ENCODE assay signal across 9 mouse cellular contexts in genomic region chr3:105453214-105453950, GRCm38 (mm10). TPM values are rescaled to one million over a fixed set of nuclear protein-coding genes. Genes with fewer than 3 reads are reported as not detected.
A peak's percentile ranks its signal among the peaks of the same experiment; 100 is the strongest.
DNase-seq lines count a peak whose midpoint lies in the region; ATAC-seq and TF ChIP-seq lines count a peak whose summit lies in the region.
"Had no signal": no experiment of that assay in that cellular context is flagged by ENCODE, and none has a peak within 500 bp of the region (broad histone marks: within the 10 kb centered on the region; RNA-seq: fewer than 3 reads in every experiment).

No protein-coding gene starts in this region.

- H3K4me3 ChIP-seq in cerebellum, adult 2 months (replicated peaks; ENCODE audit: insufficient read depth, low read depth, low read length) = peak overlapping the region; percentile 54
- no peak overlapping the region; the same call in 1 of the 2 replicates for H3K4me3 ChIP-seq in lung, embryonic 15.5 days
- H3K4me3 ChIP-seq in limb, embryonic 10.5 days = peak overlapping the region; percentile 68
- H3K4me3 ChIP-seq in olfactory bulb, adult 2 months (ENCODE audit: insufficient read depth, low read depth, low read length) = peak overlapping the region; percentile 81

- H3K4me2 ChIP-seq in lung, embryonic 15.5 days = peak overlapping the region; percentile 97

- no peak for TF ChIP-seq CTCF in cerebellum, adult 2 months (IDR thresholded peaks at IDR 0.05; ENCODE audit: borderline replicate concordance, insufficient read depth, low read depth, low read length)
- TF ChIP-seq CTCF in olfactory bulb, adult 2 months (IDR thresholded peaks at IDR 0.05; ENCODE audit: insufficient read depth, low read depth, low read length) = no peak

- no peaks in the 10 kb centered on the region for H3K36me3 ChIP-seq in lung, embryonic 15.5 days
- H3K36me3 ChIP-seq in limb, embryonic 10.5 days = no peaks in the 10 kb centered on the region

- DNase-seq in cerebellum, adult 2 months = no peak
- no peak for DNase-seq in cerebellum, postnatal 14 days
- no peak for DNase-seq in lung, postnatal 10 days
- DNase-seq in limb, embryonic 10.5 days (ENCODE audit: low spot score) = peak; percentile 34
- DNase-seq in urinary bladder, adult 2 months (ENCODE audit: low spot score) = no peak
- DNase-seq: gastrocnemius, postnatal 25 days had no signal

- peaks cover 11% of the 10 kb centered on the region for H3K4me1 ChIP-seq in cerebellum, adult 2 months (ENCODE audit: control insufficient read depth, insufficient read depth, low read length)
- peaks cover 24% of the 10 kb centered on the region; the same call in 1 of the 2 replicates for H3K4me1 ChIP-seq in lung, embryonic 15.5 days
- peaks cover 29% of the 10 kb centered on the region for H3K4me1 ChIP-seq in limb, embryonic 10.5 days
- H3K4me1 ChIP-seq in olfactory bulb, adult 2 months (ENCODE audit: control insufficient read depth, insufficient read depth, low read length) = peaks cover 33% of the 10 kb centered on the region

- no peaks in the 10 kb centered on the region for H3K9me3 ChIP-seq in lung, embryonic 15.5 days
- no peaks in the 10 kb centered on the region for H3K9me3 ChIP-seq in limb, embryonic 10.5 days (replicated peaks)

- H3K27ac ChIP-seq in cerebellum, adult 2 months (ENCODE audit: insufficient read depth, low read length) = no peak overlapping the region
- no peak overlapping the region for H3K27ac ChIP-seq in lung, embryonic 15.5 days
- H3K27ac ChIP-seq in limb, embryonic 10.5 days = no peak overlapping the region
- H3K27ac ChIP-seq in olfactory bulb, adult 2 months (ENCODE audit: insufficient read depth, low read depth, low read length) = peak overlapping the region; percentile 65

- no peak overlapping the region for H3K9ac ChIP-seq in lung, embryonic 15.5 days

- no peak for ATAC-seq in lung, embryonic 15.5 days (ENCODE audit: borderline replicate concordance, extremely low read depth, low FRiP score, low TSS enrichment)
- ATAC-seq in cerebellum, adult (ENCODE audit: insufficient number of reproducible peaks, low FRiP score, low TSS enrichment) = no peak

- H3K27me3 ChIP-seq in cerebellum, adult 2 months (ENCODE audit: control insufficient read depth, insufficient read depth, low read length) = no peaks in the 10 kb centered on the region
- peaks cover 91% of the 10 kb centered on the region for H3K27me3 ChIP-seq in lung, embryonic 15.5 days
- H3K27me3 ChIP-seq in limb, embryonic 10.5 days (ENCODE audit: low read depth, poor library complexity, severe bottlenecking) = peaks cover 87% of the 10 kb centered on the region

- 8% methylated on average over 19 of the region's 19 CpGs for WGBS in cerebellum, adult 2 months
- WGBS in lung, embryonic 15.5 days = 2% methylated on average over 19 of the region's 19 CpGs
- WGBS in limb, embryonic 10.5 days = 6% methylated on average over 19 of the region's 19 CpGs
- under 1% methylated on average over 19 of the region's 19 CpGs for WGBS in olfactory bulb, adult 2 months

- no peak for TF ChIP-seq POLR2A in cerebellum, adult 2 months (IDR thresholded peaks at IDR 0.05; ENCODE audit: borderline replicate concordance, insufficient read depth, low read length)
- TF ChIP-seq POLR2A in olfactory bulb, adult 2 months (IDR thresholded peaks at IDR 0.05; ENCODE audit: insufficient read depth, low read depth, low read length) = no peak

RNA-seq across cellular contexts. Expression of gene Kcnd3, which starts 1.3 kb away (rescaled TPM):
- polyA plus RNA-seq in cerebellum, adult 2 months (2012; rRNA removed) = 29.2 and 31.9 TPM in 2 replicates
- polyA plus RNA-seq in lung, embryonic 15.5 days (2015; fragmentation: Nextera tagmentation; extraction: Ambion mirVana) = 0.20 and 0.29 TPM in 2 replicates
- polyA plus RNA-seq in limb, embryonic 10.5 days (2016; fragmentation: Nextera tagmentation; extraction: Ambion mirVana) = 0.13 and 0.19 TPM in 2 replicates
- polyA plus RNA-seq in olfactory bulb, adult 2 months (2012; ENCODE audit: insufficient read depth, insufficient read length, low replicate concordance, missing spikeins) = 42.2 TPM in 1 of 2 replicates, not detected in the other
- 10.4 and 17.5 TPM in 2 replicates for polyA plus RNA-seq in urinary bladder, adult 2 months (2012; rRNA removed)
